Mouse (Mus musculus) layer of hippocampus, adult 9-11 months (tissue): ENCODE measurements around the gene Rps7.

Experiments used
- DNase-seq: peaks from one replicate; pipeline ENCODE4 v3.0.0; 2022

The Rps7 gene

DNA sequence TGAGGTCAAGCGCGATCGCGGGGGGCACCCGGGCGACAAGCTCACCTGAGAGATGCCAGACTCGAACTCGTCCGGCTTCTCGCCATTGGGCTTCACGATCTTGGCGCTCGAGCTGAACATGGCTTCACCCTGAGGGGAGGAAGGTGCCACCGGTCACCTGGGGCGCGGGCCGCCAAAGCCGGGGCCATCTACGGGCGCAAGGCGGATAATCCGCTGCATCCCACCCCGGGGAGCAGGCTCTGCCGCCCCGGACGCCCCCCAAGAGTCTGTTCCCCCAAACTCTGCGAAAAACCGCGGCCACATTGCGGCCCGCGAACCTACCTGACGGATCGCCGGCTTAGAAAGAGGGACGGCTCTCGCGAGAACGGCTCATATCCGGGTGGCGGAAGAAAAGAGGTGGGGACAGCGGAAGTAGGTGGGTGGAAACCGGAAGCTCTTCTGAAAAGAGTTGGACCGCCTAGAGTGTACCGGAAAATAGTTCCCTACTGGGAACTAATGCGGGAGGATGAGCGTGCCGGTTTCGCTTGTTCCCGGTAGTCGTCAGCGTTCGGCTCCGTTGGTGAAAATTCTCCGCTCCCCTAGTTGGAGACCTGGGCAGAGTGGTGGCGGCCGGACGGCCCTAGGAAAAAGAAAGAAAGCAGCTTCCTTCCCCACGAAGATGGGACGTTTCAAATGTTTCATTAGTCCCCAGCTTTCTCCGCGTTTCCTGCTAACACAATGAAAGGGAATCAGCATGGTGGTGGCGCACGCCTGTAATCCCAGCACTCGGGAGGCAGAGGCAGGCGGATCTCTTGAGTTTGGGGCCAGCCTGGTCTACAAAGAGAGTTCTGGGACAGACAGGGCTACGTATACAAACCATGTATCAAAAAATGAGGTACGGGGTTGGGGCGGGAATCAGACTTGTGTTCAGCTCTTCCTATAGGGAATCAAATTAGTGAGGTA, at the start of gene Rps7:
Gene Rps7 (minus strand): TSS at position 419 of the 942 bp plus-strand sequence.
- DNase-seq: peak; percentile 91

DNA sequence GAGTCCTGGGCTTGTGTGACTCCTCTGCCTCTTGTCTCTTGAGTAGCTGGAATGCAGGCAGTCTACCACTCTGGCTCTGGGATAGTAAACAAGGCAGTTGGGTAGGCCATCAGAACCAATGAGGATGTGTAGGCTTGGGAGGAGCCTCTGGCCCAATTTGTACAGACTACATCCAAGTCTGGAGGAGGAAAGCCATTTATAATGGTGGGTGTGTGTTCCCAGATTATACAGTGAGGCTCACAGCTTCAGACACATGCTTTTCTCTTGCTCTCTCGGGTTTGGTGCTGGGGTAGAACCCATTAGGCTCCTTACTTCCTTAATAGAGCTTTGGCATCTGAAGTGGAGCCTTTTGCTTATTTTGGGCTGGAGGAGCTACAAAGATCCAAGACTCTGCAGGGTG, 48.9 kb upstream of the Rps7 start:
- DNase-seq: no peak

DNA sequence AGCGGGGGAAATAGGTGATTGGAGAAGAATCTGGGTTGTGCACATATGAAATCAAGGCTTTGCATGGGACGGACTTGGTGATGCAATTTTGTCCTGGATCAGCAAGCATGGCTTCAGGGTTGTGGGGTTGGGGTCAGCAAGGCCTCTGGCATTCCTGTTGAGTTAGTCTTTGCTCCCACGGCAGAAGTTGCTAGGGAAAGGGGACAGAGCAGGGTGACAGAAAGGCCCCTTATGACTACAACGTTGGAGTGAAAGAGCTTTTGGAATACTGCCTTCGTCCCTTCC, 40.1 kb upstream of the Rps7 start:
- DNase-seq: no peak

DNA sequence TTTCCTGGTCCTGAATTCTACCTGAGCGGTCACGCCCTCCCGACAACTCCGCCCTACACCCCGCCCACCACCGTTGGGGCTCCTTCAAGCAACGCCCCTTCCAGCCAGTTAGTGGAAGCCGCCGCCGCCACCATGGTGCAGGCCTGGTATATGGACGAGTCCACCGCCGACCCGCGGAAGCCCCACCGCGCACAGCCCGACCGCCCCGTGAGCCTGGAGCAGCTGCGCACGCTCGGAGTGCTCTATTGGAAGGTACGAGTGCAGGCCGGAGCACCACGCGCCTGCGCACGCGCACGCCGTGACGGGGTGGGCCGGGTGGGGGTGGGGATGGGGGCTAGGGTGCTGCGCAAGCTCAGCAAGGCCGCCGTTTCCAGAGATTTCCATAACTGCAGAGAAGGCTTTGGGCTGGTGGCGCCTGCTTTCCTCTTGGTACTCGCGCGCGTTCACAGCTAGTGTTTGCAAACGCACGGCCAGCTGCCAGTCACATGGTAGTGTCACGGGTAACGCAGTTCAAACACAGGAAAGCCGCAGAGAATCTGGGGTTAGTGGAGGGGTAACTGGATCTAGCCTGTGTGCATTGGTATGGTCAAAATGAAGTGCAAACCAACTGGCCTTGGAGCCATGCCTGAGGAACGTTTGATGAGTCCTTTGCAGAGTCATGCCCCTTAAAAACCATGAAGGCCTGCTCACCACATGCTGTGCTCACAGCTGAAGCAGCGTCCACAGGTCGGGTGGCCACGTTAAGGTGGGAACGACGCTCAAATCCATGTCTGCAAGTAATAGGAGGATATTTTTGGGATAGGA, 39.6 kb upstream of the Rps7 start, which contains the start of gene Adi1:
Gene Adi1 (plus strand): TSS at position 111 of the 804 bp plus-strand sequence.
- peak; percentile 90 for DNase-seq

DNA sequence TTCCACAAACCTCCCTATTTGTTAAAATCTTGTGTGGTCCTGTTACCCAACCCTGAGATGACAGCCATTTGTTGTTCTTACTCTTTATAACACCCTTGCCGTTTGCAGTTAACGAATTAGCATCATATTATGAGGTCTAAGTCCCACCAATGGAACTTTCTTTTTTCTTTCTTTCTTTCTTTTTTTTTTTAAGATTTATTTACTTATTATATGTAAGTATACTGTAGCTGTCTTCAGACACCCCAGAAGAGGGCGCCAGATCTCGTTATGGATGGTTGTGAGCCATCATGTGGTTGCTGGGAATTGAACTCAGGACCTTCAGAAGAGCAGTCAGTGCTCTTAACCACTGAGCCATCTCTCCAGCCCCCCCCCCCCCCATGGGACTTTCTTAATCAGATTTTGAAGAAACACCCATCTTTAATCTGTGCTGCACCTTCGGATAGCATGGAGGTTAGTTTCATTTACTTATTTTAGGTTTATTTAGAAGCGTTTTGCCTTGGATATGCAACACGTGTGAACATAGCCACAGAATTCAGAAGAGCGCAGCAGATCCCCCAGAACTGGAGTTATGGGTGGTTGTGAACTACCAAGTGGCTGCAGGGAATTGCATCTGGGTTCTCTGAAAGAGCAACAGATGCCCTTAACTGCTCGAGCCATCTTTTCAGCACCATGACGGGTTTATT, 38.4 kb upstream of the Rps7 start:
- no peak for DNase-seq

DNA sequence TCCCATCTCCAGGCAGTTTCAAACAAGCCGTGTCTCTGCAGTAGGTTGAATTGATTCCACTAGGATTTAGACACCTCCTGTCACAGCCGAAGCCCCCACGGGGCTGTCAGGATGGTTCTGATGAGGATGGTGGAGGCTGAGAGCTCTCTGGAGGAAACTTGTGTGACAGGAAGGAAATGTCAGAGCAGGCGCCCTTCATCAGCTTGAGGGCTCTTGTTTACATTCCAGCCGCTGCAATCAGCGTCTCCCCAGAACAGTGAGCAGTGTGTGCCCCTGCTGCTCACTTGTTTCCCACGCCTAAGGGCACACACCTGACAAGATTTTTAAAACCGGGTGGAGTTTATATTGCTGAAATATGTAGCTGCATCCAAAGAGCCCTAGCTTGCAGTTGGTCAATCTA, 31.5 kb upstream of the Rps7 start:
- DNase-seq: no peak

DNA sequence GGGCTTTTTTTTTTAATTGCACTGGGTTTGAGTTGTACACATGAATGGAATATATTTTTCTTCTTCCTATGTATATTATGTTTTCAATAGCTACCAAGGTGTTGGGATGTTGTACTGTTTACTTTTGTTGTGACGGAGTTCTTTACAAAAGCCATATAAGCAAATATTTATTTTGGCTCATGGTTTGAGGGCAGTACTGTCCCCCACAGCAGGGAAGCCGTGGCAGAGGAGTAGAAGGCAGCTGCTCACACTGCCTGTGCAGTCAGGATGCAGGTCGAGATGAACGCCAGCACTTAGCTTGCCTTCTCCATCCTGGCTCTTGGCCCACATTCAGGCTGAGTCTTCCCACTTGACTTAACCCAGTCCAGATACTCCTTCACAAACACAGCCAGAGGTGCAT, 31.0 kb upstream of the Rps7 start:
- DNase-seq: no peak

DNA sequence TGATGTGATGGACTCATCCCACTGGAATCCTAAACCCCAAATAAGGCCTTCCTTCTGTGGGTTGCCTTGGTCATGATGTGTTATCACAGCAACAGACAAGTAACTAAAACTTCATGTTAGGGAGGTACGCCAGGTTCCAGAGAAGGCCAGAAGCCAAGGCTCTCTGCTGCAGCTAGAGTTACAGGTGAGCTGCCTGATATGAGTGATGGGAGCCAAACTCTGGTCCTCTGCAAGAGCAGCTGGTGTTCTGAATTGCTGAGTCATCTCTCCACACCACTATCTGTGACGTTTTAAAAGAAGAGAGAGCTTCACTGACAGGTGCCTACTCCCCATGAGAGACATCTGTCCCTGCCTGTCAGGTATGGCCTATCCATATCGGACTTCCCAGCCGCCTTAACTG, 26.9 kb upstream of the Rps7 start:
- DNase-seq: no peak

DNA sequence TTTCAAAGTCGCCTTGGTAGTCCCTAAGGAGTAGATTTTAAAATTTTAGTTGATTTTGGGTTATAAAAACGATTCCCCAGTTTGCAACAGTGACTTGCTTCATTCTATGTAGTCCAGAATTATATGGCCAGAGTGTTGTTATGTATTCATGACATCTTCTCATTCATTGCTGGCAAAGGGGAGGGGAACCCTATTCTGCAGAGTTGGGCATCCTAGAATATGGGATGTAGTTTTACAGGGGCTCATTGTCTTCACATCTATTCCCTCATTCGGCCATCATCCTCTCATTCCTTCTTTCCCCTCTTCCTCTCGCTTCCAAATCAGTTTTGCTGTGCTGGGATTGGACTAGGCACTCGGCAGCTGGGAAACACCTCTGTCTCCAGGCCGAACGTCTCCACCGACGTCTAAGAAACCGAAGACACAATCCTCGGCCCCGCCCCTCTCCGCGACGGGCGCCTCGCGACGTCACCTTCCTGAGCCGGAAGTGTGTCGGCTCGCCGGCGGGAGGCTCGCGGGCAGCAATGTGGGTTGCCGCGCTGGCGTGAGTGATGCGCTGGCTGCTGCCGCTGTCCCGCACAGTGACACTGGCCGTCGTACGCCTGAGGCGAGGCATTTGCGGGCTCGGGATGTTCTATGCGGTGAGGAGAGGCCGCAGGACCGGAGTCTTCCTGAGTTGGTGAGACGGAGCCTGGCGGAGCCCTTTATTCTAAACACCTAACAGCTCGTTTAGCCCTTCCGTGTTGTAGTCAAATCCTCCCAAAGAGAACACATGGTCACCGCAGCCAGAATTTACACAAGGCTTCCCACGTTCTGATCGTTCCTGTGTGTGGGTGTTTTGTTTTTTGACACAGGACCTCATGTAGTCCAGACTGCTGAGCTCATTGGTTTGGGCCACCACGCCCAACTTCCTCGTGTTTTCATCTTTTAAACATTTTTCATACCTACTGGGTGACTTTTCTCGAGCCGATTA, 13.7 kb upstream of the Rps7 start, which contains the start of gene Rnaseh1:
Gene Rnaseh1 (plus strand): TSS at position 462 of the 970 bp plus-strand sequence.
- peak; percentile 89 for DNase-seq

DNA sequence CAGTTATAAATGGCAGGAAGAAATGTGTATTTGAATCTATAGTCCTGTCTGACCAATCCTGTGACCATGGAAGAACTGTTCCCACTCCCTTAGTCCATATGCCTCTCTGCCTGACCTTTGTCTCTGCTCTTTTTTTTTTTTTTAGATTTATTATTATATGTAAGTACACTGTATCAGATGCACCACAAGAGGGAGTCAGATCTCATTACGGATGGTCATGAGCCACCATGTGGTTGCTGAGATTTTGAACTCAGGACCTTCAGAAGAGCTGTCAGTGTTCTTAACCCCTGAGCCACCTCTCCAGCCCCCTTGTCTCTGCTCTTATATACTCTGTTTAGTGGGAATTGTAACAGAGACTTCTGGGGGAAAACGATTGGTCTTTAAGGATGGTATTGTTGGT, 3.0 kb upstream of the Rps7 start:
- DNase-seq: no peak

DNA sequence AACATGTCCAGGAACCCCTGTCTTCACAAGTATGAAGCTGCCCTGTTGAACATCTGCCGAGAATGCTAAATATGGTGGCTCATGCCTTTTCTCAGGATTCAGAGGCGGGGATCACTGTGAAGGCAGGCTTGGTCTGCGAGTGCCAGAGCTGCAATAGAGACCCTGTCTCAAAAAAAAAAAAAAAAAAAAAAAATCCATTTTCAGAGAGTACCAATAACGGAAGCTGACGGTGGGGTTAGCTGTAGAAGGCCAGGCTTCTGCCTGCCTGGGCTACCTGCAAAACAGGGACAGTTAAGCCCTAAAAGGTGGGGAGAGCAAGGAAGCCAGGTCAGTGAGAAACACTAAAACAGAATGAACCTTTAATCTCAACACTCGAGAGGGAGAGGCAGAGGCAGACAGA, 790 bp upstream of the Rps7 start:
- no peak for DNase-seq

DNA sequence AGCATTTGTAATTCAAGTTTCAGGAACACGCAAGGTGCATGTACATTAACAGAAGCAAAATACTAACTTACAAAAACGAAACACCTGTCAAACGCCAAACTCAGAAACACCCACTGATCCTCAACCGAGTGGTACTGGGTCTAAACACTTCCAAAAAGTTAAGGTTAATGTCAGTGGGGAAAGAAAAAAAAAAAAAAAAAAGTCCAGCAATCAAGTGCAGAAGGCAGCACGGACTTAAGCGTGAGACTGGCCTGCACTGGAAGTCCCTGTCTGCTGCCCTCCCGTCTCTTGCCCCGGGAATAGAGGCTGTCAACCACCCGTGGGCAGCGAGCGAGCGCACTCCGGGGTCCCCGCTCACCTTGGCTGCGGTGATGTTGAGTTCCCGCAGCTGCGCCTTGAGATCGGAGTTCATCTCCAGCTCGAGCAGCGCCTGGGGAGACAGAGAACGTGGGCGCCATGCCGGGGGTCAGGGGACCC, 657 bp downstream of the Rps7 start:
- no peak for DNase-seq

DNA sequence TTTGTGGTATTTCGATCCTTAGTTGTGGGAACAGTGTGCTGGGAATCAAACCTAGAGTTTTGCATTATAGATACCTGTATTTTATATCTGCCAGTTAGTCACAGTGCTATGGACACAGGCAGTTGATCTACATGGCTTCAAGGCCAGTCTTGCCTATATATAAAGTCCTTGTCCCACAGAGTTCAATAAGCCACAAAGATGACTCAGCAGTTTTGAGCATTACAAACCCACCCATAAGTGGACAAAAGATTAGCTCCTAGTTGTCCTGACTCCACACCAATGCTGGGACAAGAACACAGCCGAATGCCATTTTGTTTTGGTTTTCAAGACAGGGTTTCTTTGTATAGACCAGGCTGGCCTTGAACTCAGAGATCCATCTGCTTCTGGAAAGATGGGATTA, 7.3 kb downstream of the Rps7 start:
- no peak for DNase-seq

DNA sequence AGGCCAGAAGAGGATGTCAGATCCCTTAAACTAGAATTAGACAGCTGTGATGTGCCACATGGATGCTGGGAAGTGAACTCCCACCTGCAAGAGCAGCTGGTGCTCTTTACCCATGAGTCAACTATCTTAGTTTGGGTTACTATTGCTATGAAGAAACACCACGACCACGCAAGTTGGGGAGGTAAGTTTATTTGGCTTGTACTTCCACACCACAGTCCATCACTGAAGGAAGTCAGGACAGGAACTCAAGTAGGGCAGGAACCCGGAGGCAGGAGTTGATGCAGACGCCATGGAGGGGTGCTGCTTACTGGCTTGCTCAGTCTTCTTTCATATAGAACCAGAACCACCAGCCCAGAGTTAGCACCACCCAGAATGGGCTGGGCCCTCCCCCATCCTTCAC, 8.7 kb downstream of the Rps7 start:
- DNase-seq: no peak

DNA sequence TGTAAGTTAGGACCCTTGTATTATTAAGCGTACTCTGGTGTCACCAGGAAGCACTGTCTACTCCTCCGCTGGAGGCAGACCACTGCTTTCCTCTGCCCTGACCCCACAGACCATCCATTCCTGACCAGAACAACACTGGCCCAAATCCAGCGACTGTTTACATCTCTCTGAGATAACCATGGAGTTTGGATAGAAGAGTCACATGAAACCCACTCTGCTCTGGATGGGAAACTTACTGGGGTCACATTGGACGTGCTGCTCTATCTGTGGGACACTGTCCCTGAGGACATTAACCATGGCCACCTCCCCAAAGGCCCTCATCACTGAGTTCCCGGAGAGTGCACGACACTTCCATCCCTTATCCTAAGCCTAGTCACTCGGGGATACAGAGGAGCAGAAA, 10.3 kb downstream of the Rps7 start:
- no peak for DNase-seq

DNA sequence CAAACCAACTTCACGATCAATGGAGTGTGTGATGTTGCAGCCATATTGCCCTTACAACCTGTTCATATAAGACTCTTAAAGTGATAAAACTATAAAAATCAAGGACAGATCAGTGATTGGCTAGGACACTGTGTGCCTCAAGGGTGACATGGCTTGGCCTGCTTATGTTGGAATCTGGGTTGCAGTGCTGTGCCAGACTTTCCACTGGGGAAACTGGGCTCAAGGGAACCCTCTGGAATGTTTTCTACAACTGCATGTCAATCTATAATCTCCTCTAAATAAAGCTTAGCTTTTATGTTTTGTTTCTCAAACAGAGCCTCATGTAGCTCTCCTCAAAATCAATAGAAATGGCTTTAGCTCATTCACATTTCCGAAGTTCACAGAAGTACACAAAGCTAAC, 11.5 kb downstream of the Rps7 start:
- no peak for DNase-seq

DNA sequence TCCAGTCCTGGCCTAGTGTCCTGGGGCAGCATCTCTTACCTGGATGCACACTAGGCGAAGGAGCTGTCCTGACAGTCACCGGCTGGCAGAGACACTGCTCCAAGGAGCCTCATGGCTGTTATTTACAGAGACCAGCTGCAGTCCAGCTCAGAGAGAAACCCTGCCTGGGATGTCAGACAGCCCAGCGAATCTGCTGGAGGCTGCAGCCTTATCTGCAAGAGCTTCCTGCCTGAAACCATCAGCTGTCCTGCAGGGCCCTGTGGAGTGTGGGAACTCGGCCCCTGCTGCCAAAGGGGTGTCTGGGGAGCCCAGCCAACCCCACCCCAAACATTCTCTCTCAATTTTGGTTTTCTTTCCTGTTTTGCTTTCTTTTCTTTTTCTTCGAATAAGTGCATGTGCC, 12.6 kb downstream of the Rps7 start, which contains the start of gene Colec11:
Gene Colec11 (minus strand): TSS at position 183 of the 400 bp plus-strand sequence.
- no peak for DNase-seq

DNA sequence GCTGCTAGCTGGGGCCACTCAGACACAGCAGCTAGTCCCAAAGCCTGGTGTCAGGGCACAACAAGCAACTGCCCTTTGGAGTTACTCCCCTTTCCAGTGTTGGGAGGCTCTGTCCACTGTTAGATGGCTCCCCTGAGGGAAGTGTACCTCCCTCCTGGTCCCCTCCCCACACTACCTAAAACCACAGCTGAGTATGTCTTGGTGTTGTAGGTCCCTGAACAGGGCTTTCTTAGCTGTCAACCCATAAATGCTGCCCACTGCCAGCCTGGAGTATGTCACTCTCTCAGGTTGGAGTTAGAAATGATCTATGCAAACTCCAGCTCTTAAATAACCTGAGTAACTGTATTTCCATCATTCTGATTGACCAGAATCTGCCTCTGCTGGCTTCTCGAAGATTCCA, 13.1 kb downstream of the Rps7 start:
- no peak for DNase-seq

DNA sequence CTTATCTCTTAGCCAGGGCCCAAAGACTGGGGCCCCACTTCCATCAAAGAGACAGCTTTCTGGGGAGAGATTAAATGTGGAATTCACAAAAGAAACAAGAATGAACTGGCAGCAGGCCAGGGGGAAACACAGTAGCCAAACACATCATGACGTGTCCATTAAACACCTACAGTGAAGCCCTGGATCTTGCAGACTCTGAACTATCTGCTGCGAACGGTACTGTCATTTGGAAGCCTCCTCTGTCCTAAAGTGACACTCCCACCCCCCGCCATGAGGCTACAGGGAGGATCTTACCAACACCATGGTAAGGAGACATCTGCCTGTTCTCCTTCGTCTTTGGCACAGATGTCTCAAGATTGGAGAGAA, 13.6 kb downstream of the Rps7 start:
- peak; percentile 39 for DNase-seq

DNA sequence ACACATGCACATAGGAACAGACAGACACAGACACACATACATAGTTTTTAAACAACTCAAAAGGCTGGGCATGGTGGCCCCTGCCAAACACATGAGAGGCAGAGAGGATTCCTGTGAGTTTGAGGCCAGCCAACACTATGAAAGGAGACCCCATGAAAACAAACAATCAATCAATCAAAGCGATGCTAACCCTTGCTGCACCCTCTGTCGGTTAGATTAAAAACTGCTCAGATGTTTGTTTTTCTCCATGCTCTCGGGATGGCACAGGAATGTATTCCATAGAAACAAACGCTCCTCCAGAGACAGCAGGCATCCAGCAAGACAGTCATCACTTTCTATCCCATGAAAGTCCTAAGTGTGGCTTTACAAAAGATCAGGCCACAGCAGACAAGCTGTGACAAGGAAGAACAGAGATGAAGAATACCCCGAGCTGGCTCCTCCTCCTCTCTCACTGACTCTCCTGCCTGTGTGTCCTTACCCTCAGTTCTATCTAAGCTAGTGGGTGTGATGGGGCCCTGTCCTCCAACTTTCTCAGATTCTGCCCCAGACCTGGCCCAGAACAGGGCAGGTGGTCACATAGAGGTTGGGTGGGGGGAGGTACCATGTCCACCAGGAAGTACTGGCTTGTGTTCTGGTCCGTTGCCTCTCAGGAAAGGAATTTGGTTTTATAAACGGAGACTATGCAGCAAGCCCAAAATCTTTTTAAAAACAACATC, 14.1 kb downstream of the Rps7 start:
- no peak for DNase-seq

DNA sequence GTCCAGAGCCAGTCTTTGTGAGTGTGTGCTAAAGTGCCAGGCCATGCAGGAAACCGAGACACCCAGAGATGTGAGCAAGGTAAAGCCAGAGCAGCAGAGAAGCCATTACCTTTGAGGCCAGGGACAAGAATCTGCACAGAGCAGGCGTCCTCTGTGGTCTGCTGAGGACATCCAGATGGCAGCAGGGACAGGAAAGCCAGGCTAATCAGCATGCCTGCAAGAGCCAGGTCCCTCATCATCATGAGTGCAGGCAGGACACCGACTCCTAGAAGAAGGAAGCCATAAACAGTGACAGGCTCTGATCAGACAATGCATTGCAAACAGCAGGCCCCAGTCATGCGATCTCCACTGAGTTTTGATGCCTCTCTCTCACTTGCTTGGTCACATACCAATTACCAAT, 18.5 kb downstream of the Rps7 start:
- DNase-seq: no peak
